Mouse (Mus musculus): ENCODE results near the gene Mlh3. TPM values are rescaled to one million over a fixed set of nuclear protein-coding genes. Genes with fewer than 3 reads are reported as not detected.

Gene Mlh3
- total and polyA plus RNA-seq, 3 experiments = 7.8 to 9.8 (median 8.3) TPM

- no peaks in the 10 kb centered on the region for H3K27me3 ChIP-seq (replicated peaks)
- H3K4me2 ChIP-seq (ENCODE audit: insufficient read depth, low read depth, poor library complexity, severe bottlenecking) = no peak overlapping the region
- no peak overlapping the region for H3K9ac ChIP-seq (ENCODE audit: insufficient read depth, low read depth)
- H3K4me1 ChIP-seq (ENCODE audit: control insufficient read depth in 1 of 2, insufficient read depth in 2 of 2) = peaks cover 0 to 8% of the 10 kb centered on the region in 2 experiments; a peak in 2 of 4 replicates
- no peak overlapping the region for H3K4me3 ChIP-seq (replicated peaks in 1 of 3; ENCODE audit: low read depth in 2 of 3, low read length in 2 of 3, poor library complexity in 1 of 3)
- no peak for TF ChIP-seq CHD1 (IDR thresholded peaks at IDR 0.05; ENCODE audit: low read depth, low read length)
- no peak for TF ChIP-seq MAFK (IDR thresholded peaks at IDR 0.05; ENCODE audit: insufficient replicate concordance, low read length)
- TF ChIP-seq GABPA (IDR thresholded peaks at IDR 0.05; ENCODE audit: insufficient replicate concordance, low read depth, low read length) = no peak
- TF ChIP-seq JUND (conservative IDR thresholded peaks at IDR 0.05; ENCODE audit: low read depth, low read length) = no peak
- TF ChIP-seq RAD21 (IDR thresholded peaks at IDR 0.05; ENCODE audit: low read depth, low read length) = no peak
- no peak for TF ChIP-seq TCF12 (IDR thresholded peaks at IDR 0.05; ENCODE audit: low read depth, low read length)
- TF ChIP-seq SMC3 (IDR thresholded peaks at IDR 0.05; ENCODE audit: low read depth, low read length) = no peak
- TF ChIP-seq TBP (conservative IDR thresholded peaks at IDR 0.05; ENCODE audit: low read depth, low read length) = no peak
- no peak for TF ChIP-seq CHD2 (IDR thresholded peaks at IDR 0.05; ENCODE audit: low read length)
- no peak for TF ChIP-seq POLR2A (IDR thresholded peaks at IDR 0.05; ENCODE audit: low read depth, low read length)
- no peak for TF ChIP-seq UBTF (IDR thresholded peaks at IDR 0.05; ENCODE audit: low read depth, low read length)
- no peak for TF ChIP-seq NRF1 (IDR thresholded peaks at IDR 0.05; ENCODE audit: low read depth, low read length)
- no peaks in the 10 kb centered on the region for H3K9me3 ChIP-seq (replicated peaks; ENCODE audit: low read length)
- in situ Hi-C loops (cut with MboI; ENCODE audit: low pct_ligation_motif_present, low pct_unique_long_range_greater_than_20kb, low sequenced_read_pairs) = no loop called here
- no peak overlapping the region for H3K27ac ChIP-seq (ENCODE audit: insufficient read depth, low read depth)
- dilution Hi-C loops (cut with MboI; ENCODE audit: extremely low pct_ligation_motif_present, extremely low pct_unique_long_range_greater_than_20kb, low sequenced_read_pairs) = no loop called here
- no peaks in the 10 kb centered on the region for H3K79me2 ChIP-seq (replicated peaks; ENCODE audit: control insufficient read depth, extremely low read depth, insufficient read depth, poor library complexity, severe bottlenecking)
- H3K36me3 ChIP-seq (replicated peaks in 1 of 2; ENCODE audit: control insufficient read depth in 1 of 2, insufficient read depth in 1 of 2, low read length in 1 of 2) = peaks cover 11 to 69% of the 10 kb centered on the region in 2 experiments
- no peak for DNase-seq (ENCODE audit: extremely low read depth)
Observed at GRCm38 (mm10) chr12:85237553-85237952, 32.8 kb downstream of the Mlh3 start.

- H3K79me2 ChIP-seq (replicated peaks; ENCODE audit: control insufficient read depth, extremely low read depth, insufficient read depth, poor library complexity, severe bottlenecking) = no peaks in the 10 kb centered on the region
- peaks cover 11 to 58% of the 10 kb centered on the region in 2 experiments for H3K36me3 ChIP-seq (replicated peaks in 1 of 2; ENCODE audit: control insufficient read depth in 1 of 2, insufficient read depth in 1 of 2, low read length in 1 of 2)
- H3K9me3 ChIP-seq (replicated peaks; ENCODE audit: low read length) = no peaks in the 10 kb centered on the region
- in situ Hi-C loops (cut with MboI; ENCODE audit: low pct_ligation_motif_present, low pct_unique_long_range_greater_than_20kb, low sequenced_read_pairs) (no loop called here), dilution Hi-C loops (cut with MboI; ENCODE audit: extremely low pct_ligation_motif_present, extremely low pct_unique_long_range_greater_than_20kb, low sequenced_read_pairs) (no loop called here)
- no peak for DNase-seq (ENCODE audit: extremely low read depth)
- H3K4me3 ChIP-seq (replicated peaks in 1 of 3; ENCODE audit: low read depth in 2 of 3, low read length in 2 of 3, poor library complexity in 1 of 3) = no peak overlapping the region
- TF ChIP-seq BHLHE40 (IDR thresholded peaks at IDR 0.05; ENCODE audit: low read depth, low read length) (no peak), USF1 (IDR thresholded peaks at IDR 0.05; ENCODE audit: low read depth, low read length) (no peak), SIN3A (IDR thresholded peaks at IDR 0.05; ENCODE audit: low read length) (no peak)
- no peak overlapping the region for H3K4me2 ChIP-seq (ENCODE audit: insufficient read depth, low read depth, poor library complexity, severe bottlenecking)
- no peaks in the 10 kb centered on the region for H3K27me3 ChIP-seq (replicated peaks)
- H3K4me1 ChIP-seq (ENCODE audit: control insufficient read depth in 1 of 2, insufficient read depth in 2 of 2) = peaks cover 0 to 2% of the 10 kb centered on the region in 2 experiments; a peak in 1 of 4 replicates
- no peak overlapping the region for H3K27ac ChIP-seq (ENCODE audit: insufficient read depth, low read depth)
- H3K9ac ChIP-seq (ENCODE audit: insufficient read depth, low read depth) = no peak overlapping the region
Observed at GRCm38 (mm10) chr12:85233376-85234358, 36.7 kb downstream of the Mlh3 start.
